Mouse (Mus musculus) thymus, postnatal 14 days (tissue): ENCODE data around the gene Adgrl2.

Experiments
- DNase-seq: peaks from one replicate; pipeline ENCODE4 v3.0.0; 2021

Gene Adgrl2

GRCm38 (mm10) chr3:148990531-148991003 is at the start of gene Adgrl2:
Gene Adgrl2, minus strand, starts transcription at chr3:148990555.
- DNase-seq: no peak

- no peak for DNase-seq
Observed at GRCm38 (mm10) chr3:149038771-149039170, 48.4 kb upstream of the Adgrl2 start.

- no peak for DNase-seq
Observed at GRCm38 (mm10) chr3:149019925-149020324, 29.6 kb upstream of the Adgrl2 start.

- DNase-seq: no peak
Observed at GRCm38 (mm10) chr3:149009311-149009710, 19.0 kb upstream of the Adgrl2 start.

- no peak for DNase-seq
Observed at GRCm38 (mm10) chr3:149008634-149009023, 18.3 kb upstream of the Adgrl2 start.

GRCm38 (mm10) chr3:149007860-149008633 is 17.7 kb upstream of the Adgrl2 start:
- DNase-seq: no peak

GRCm38 (mm10) chr3:149001364-149001763 is 11.0 kb upstream of the Adgrl2 start:
- DNase-seq: no peak

- no peak for DNase-seq
Observed at GRCm38 (mm10) chr3:148998661-148999060, 8.3 kb upstream of the Adgrl2 start.

GRCm38 (mm10) chr3:148991056-148991455 is 701 bp upstream of the Adgrl2 start:
- no peak for DNase-seq

GRCm38 (mm10) chr3:148989818-148990530 is 381 bp downstream of the Adgrl2 start:
- DNase-seq: peak; percentile 29

- DNase-seq: peak; percentile 29
Observed at GRCm38 (mm10) chr3:148988996-148989817, 1.1 kb downstream of the Adgrl2 start.

- DNase-seq: no peak
Observed at GRCm38 (mm10) chr3:148988293-148988995, 1.9 kb downstream of the Adgrl2 start.

GRCm38 (mm10) chr3:148987591-148988292 is 2.6 kb downstream of the Adgrl2 start:
- peak; percentile 23 for DNase-seq

- no peak for DNase-seq
Observed at GRCm38 (mm10) chr3:148986894-148987590, 3.3 kb downstream of the Adgrl2 start.

GRCm38 (mm10) chr3:148986296-148986893 is 4.0 kb downstream of the Adgrl2 start:
- no peak for DNase-seq

GRCm38 (mm10) chr3:148984326-148984725 is 6.0 kb downstream of the Adgrl2 start:
- DNase-seq: no peak

GRCm38 (mm10) chr3:148982370-148982769 is 8.0 kb downstream of the Adgrl2 start:
- no peak for DNase-seq

- DNase-seq: no peak
Observed at GRCm38 (mm10) chr3:148981776-148982175, 8.6 kb downstream of the Adgrl2 start.

- no peak for DNase-seq
Observed at GRCm38 (mm10) chr3:148978541-148978940, 11.8 kb downstream of the Adgrl2 start.

GRCm38 (mm10) chr3:148977838-148978237 is 12.5 kb downstream of the Adgrl2 start:
- no peak for DNase-seq

GRCm38 (mm10) chr3:148977124-148977529 is 13.2 kb downstream of the Adgrl2 start:
- DNase-seq: no peak
